Comparison of ENCODE assay signal across 8 mouse cellular contexts in the genomic region with DNA sequence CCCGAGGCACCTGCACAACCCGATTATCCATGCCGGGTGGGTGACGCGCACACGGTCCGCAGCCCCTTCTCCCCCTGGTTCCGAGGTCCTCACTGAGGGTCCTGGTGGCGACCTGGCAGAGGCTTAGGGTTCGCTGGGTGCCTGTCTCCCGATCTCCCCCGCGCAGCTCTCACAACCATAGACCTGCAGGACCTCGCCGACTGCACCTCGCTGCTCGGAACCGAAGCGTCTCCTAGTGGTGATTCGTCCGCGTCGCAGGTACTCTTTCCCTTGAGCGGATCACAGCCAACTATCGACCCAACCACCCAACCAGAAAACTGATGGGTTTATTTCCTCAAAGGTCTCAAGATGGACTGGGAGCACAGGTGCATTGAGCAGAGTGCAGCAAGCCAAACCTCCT. TPM values are rescaled to one million over a fixed set of nuclear protein-coding genes. Genes with fewer than 3 reads are reported as not detected.
DNase-seq lines count a peak whose midpoint lies in the region; ATAC-seq and TF ChIP-seq lines count a peak whose summit lies in the region.

No protein-coding gene starts in this region.

- peak; percentile 54 for ATAC-seq in lung, embryonic 16.5 days (ENCODE audit: low read depth)
- ATAC-seq in neutrophil, adult 5-6 weeks (ENCODE audit: extremely low read depth, insufficient number of reproducible peaks, low FRiP score, poor library complexity, severe bottlenecking) = peak; percentile 82

- TF ChIP-seq CTCF in C2C12 (IDR thresholded peaks at IDR 0.05; ENCODE audit: control insufficient read depth, insufficient read depth, insufficient read length) = peak; percentile 55

- H3K79me3 ChIP-seq in C2C12 (ENCODE audit: low read depth) = no peaks in the 10 kb centered on the region

- H3K9ac ChIP-seq in lung, embryonic 16.5 days (ENCODE audit: low read length) = peak overlapping the region; percentile 55

- H3K27ac ChIP-seq in lung, embryonic 16.5 days (ENCODE audit: low read length) = no peak overlapping the region; the same call in 1 of the 2 replicates

- H3K4me2 ChIP-seq in lung, embryonic 16.5 days (ENCODE audit: low read depth, low read length) = peak overlapping the region; percentile 77

- H3ac ChIP-seq in C2C12 (ENCODE audit: control insufficient read depth, insufficient read length, low read depth) = no peak overlapping the region

- WGBS in lung, embryonic 16.5 days = 1% methylated on average over 25 of the region's 25 CpGs

- H3K4me3 ChIP-seq in C2C12 (ENCODE audit: insufficient read depth, poor library complexity, severe bottlenecking) = no peak overlapping the region
- peak overlapping the region; percentile 49 for H3K4me3 ChIP-seq in lung, embryonic 16.5 days (ENCODE audit: low read length)

- intact Hi-C loops in heart, postnatal 14 days (cut with DNase I) = no loop called here

- peaks cover 26% of the 10 kb centered on the region for H3K4me1 ChIP-seq in lung, embryonic 16.5 days (replicated peaks; ENCODE audit: control insufficient read depth, insufficient read depth, low read length)

- no peaks in the 10 kb centered on the region for H3K36me3 ChIP-seq in C2C12 (ENCODE audit: control insufficient read depth, insufficient read depth)
- no peaks in the 10 kb centered on the region for H3K36me3 ChIP-seq in lung, embryonic 16.5 days (ENCODE audit: control insufficient read depth, insufficient read depth, low read length)

- H3K27me3 ChIP-seq in C2C12 (ENCODE audit: control insufficient read depth, insufficient read depth, insufficient read length) = peaks cover 15% of the 10 kb centered on the region
- H3K27me3 ChIP-seq in lung, embryonic 16.5 days (ENCODE audit: control insufficient read depth, insufficient read depth, low read depth, low read length) = peaks cover 88% of the 10 kb centered on the region

- peak; percentile 88 for DNase-seq in ZHBTc4 (ENCODE audit: low read depth, low spot score)
- peak; percentile 82 for DNase-seq in embryo, embryonic 10 days (ENCODE audit: low spot score)
- DNase-seq in heart, postnatal 14 days = peak; percentile 23 to 52
- DNase-seq in kidney, postnatal 4 days = peak; percentile 73 to 80
- peak; percentile 66 for DNase-seq in thymus, postnatal 25 days

- H3K79me2 ChIP-seq in C2C12 (ENCODE audit: control insufficient read depth, insufficient read depth) = no peaks in the 10 kb centered on the region

- H3K9me3 ChIP-seq in lung, embryonic 16.5 days (ENCODE audit: control insufficient read depth, low read length) = no peaks in the 10 kb centered on the region

TF ChIP-seq in C2C12, 6 proteins besides CTCF, POLR2A, EP300 and RAD21:
- TF ChIP-seq MYOG (IDR thresholded peaks at IDR 0.05; ENCODE audit: control insufficient read depth, extremely low read depth, insufficient read length) = no peak
- no peak for TF ChIP-seq MAX (IDR thresholded peaks at IDR 0.05)
- TF ChIP-seq USF1 (IDR thresholded peaks at IDR 0.05; ENCODE audit: low read depth) = no peak
- TF ChIP-seq MYOD1 (IDR thresholded peaks at IDR 0.05; ENCODE audit: control insufficient read depth, insufficient read length, low read depth) = no peak
- TF ChIP-seq FOSL1 (IDR thresholded peaks at IDR 0.05; ENCODE audit: insufficient read depth, low read length, poor library complexity, severe bottlenecking) = no peak
- no peak for TF ChIP-seq CEBPB (IDR thresholded peaks at IDR 0.05; ENCODE audit: low read depth)

RNA-seq across cellular contexts. Expression of gene Mcidas, which starts 0.5 kb away (rescaled TPM):
- polyA plus RNA-seq in C2C12 (2012; fragmentation: generic; extraction: Trizol) = 0.02 TPM
- not detected for total RNA-seq in heart, postnatal 14 days (2021)
- polyA plus RNA-seq in lung, embryonic 16.5 days (2015; fragmentation: Nextera tagmentation; extraction: Ambion mirVana) = 9.3 and 9.9 TPM in 2 replicates
- total RNA-seq in neutrophil, adult 5-6 weeks (2017) = not detected in 2 replicates

RNA-seq across cellular contexts. Expression of gene Ccno, which starts 6.6 kb away (rescaled TPM):
- polyA plus RNA-seq in C2C12 (2012; fragmentation: generic; extraction: Trizol) = 7.6 TPM
- total RNA-seq in heart, postnatal 14 days (2021) = under 1 TPM in 1 of 2 experiments, not detected in 1; 0.19 TPM
- 15.3 and 16.7 TPM in 2 replicates for polyA plus RNA-seq in lung, embryonic 16.5 days (2015; fragmentation: Nextera tagmentation; extraction: Ambion mirVana)
- total RNA-seq in neutrophil, adult 5-6 weeks (2017) = 8.0 and 11.3 TPM in 2 replicates

RNA-seq across cellular contexts. Expression of gene Cdc20b, which starts 40.7 kb away (rescaled TPM):
- polyA plus RNA-seq in C2C12 (2012; fragmentation: generic; extraction: Trizol) = 0.04 TPM
- not detected for total RNA-seq in heart, postnatal 14 days (2021)
- polyA plus RNA-seq in lung, embryonic 16.5 days (2015; fragmentation: Nextera tagmentation; extraction: Ambion mirVana) = 4.6 and 5.4 TPM in 2 replicates
- total RNA-seq in neutrophil, adult 5-6 weeks (2017) = 0.49 TPM in 1 of 2 replicates, not detected in the other

RNA-seq across cellular contexts. Expression of gene Gpx8, which starts 52.0 kb away (rescaled TPM):
- polyA plus RNA-seq in C2C12 (2012; fragmentation: generic; extraction: Trizol) = 210 TPM
- 10 to 100 TPM; 36.1 to 41.0 TPM for total RNA-seq in heart, postnatal 14 days (2021)
- polyA plus RNA-seq in lung, embryonic 16.5 days (2015; fragmentation: Nextera tagmentation; extraction: Ambion mirVana) = 169 and 172 TPM in 2 replicates
- not detected in 2 replicates for total RNA-seq in neutrophil, adult 5-6 weeks (2017)

Comparison
In these comparisons a context has a peak if more than half of its experiments do, and no peak if none do; other contexts are left out.
1. DNase-seq: peak in every context shown above with its lines; median percentile 88 in ZHBTc4; 82 in embryo, embryonic 10 days; 76 in kidney, postnatal 4 days; 66 in thymus, postnatal 25 days; 38 in heart, postnatal 14 days.